10 mouse cellular contexts compared by ENCODE assay signal in the genomic region with DNA sequence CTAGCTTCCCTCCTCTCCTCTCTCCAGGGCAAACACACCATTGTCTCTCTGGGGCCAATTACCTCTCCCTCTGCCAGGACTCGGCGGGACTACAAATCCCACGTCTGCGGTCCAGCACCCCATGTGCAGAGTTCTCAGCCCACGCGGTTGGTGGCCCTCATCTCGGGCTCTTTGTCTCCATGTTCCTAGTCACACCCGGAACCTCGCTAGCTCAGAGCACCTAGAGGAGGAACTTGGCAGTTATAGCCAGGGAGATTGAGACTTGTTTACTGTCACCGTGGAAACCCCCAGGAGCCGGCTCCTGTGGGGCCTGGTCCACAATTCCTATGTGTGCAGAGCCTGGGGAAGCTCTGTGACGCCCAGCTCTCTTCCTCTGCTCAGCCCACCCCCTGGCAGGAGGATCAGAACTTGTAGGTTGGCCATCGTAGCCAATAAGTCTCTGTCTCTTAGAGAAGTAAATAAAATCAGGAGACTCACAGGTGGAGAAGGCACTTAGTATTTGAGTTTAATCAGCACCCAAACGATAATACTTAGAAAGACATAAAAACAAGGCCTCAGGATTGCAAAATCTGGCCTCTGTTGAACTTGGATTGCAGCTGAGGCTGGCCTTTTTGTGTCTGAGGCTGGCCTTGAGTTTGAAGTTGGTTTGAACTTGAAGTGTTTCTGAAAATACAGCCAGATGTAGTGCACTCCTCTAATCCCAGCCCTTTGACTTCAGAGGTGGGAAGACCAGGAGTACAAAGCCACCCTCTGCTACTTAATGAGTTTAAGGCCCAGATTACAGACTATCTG. TPM values are rescaled to one million over a fixed set of nuclear protein-coding genes. Genes with fewer than 3 reads are reported as not detected.
A peak's percentile ranks its signal among the peaks of the same experiment; 100 is the strongest.
DNase-seq lines count a peak whose midpoint lies in the region; ATAC-seq lines count a peak whose summit lies in the region.
"Had no signal": no experiment of that assay in that cellular context is flagged by ENCODE, and none has a peak within 500 bp of the region (broad histone marks: within the 10 kb centered on the region; RNA-seq: fewer than 3 reads in every experiment).

No protein-coding gene starts in this region.

- no peaks in the 10 kb centered on the region for H3K36me3 ChIP-seq in lung, embryonic 16.5 days (ENCODE audit: control insufficient read depth, insufficient read depth, low read length)
- H3K36me3 ChIP-seq in hindbrain, embryonic 16.5 days (ENCODE audit: control insufficient read depth, insufficient read depth, low read length): no peaks in the 10 kb centered on the region

- DNase-seq in spleen, postnatal 36 days (ENCODE audit: low spot score in 2 of 2): peak; percentile 51 to 52
- DNase-seq in spleen, postnatal 14 days (ENCODE audit: low spot score in 2 of 2): no peak
- peak; percentile 37 for DNase-seq in thymus, postnatal 25 days
- DNase-seq: cerebellum, adult 8-10 months; heart, adult 18-20 months had no signal

- no peak overlapping the region for H3K9ac ChIP-seq in lung, embryonic 16.5 days (ENCODE audit: low read length)
- no peak overlapping the region for H3K9ac ChIP-seq in hindbrain, embryonic 16.5 days (ENCODE audit: low read depth, low read length)

- no peaks in the 10 kb centered on the region for H3K9me3 ChIP-seq in lung, embryonic 16.5 days (ENCODE audit: control insufficient read depth, low read length)
- no peaks in the 10 kb centered on the region for H3K9me3 ChIP-seq in hindbrain, embryonic 16.5 days (ENCODE audit: control insufficient read depth, low read length)

- no peaks in the 10 kb centered on the region for H3K4me1 ChIP-seq in lung, embryonic 16.5 days (replicated peaks; ENCODE audit: control insufficient read depth, insufficient read depth, low read length)
- no peaks in the 10 kb centered on the region for H3K4me1 ChIP-seq in hindbrain, embryonic 16.5 days (ENCODE audit: control insufficient read depth, insufficient read depth, low read depth, low read length)

- no peak overlapping the region for H3K27ac ChIP-seq in lung, embryonic 16.5 days (ENCODE audit: low read length)
- no peak overlapping the region for H3K27ac ChIP-seq in hindbrain, embryonic 16.5 days (ENCODE audit: low read depth, low read length)

- no peak overlapping the region for H3K4me2 ChIP-seq in lung, embryonic 16.5 days (ENCODE audit: low read depth, low read length)
- no peak overlapping the region for H3K4me2 ChIP-seq in hindbrain, embryonic 16.5 days (ENCODE audit: low read length)

- 54% methylated on average over 14 of the region's 14 CpGs for WGBS in lung, embryonic 16.5 days
- WGBS in hindbrain, embryonic 16.5 days: 60% methylated on average over 14 of the region's 14 CpGs

- H3K4me3 ChIP-seq in lung, embryonic 16.5 days (ENCODE audit: low read length): no peak overlapping the region
- H3K4me3 ChIP-seq in hindbrain, embryonic 16.5 days (ENCODE audit: low read length): no peak overlapping the region
- H3K4me3 ChIP-seq: erythroblast, embryonic 14.5 days had no signal

- peak; percentile 55 for ATAC-seq in activated CD4-positive, CD25-positive, alpha-beta regulatory T cell, adult 4 months
- 0 out of 2 replicates have a peak, but pooled peaks have one; percentile 47 for ATAC-seq in lung, embryonic 16.5 days (ENCODE audit: low read depth)
- no peak for ATAC-seq in hindbrain, embryonic 16.5 days
- no peak for ATAC-seq in cerebellum, adult (ENCODE audit: insufficient number of reproducible peaks, low FRiP score, low TSS enrichment)

- H3K27me3 ChIP-seq in lung, embryonic 16.5 days (ENCODE audit: control insufficient read depth, insufficient read depth, low read depth, low read length): no peaks in the 10 kb centered on the region
- no peaks in the 10 kb centered on the region for H3K27me3 ChIP-seq in hindbrain, embryonic 16.5 days (replicated peaks; ENCODE audit: control insufficient read depth, insufficient read depth, low read length)

RNA-seq across cellular contexts. Expression of gene Hnrnpf, which starts 8.6 kb away (rescaled TPM):
- polyA plus RNA-seq in activated CD4-positive, CD25-positive, alpha-beta regulatory T cell, adult 4 months (2017; shearing (Covaris generic)): 100 to 1,000 TPM; 807 to 897 TPM
- 702 and 720 TPM in 2 replicates for polyA plus RNA-seq in lung, embryonic 16.5 days (2015; fragmentation: Nextera tagmentation; extraction: Ambion mirVana)
- 250 and 271 TPM in 2 replicates for polyA plus RNA-seq in hindbrain, embryonic 16.5 days (2015; fragmentation: Nextera tagmentation; extraction: Ambion mirVana)

RNA-seq across cellular contexts. Expression of gene Zfp239, which starts 29.7 kb away (rescaled TPM):
- 1 to 10 TPM; 4.1 TPM for polyA plus RNA-seq in activated CD4-positive, CD25-positive, alpha-beta regulatory T cell, adult 4 months (2017; shearing (Covaris generic))
- polyA plus RNA-seq in lung, embryonic 16.5 days (2015; fragmentation: Nextera tagmentation; extraction: Ambion mirVana): 5.9 and 7.5 TPM in 2 replicates
- 17.2 and 18.3 TPM in 2 replicates for polyA plus RNA-seq in hindbrain, embryonic 16.5 days (2015; fragmentation: Nextera tagmentation; extraction: Ambion mirVana)

RNA-seq across cellular contexts. Expression of gene Fxyd4, which starts 45.9 kb away (rescaled TPM):
- 1 to 10 TPM; 2.3 to 7.0 TPM for polyA plus RNA-seq in activated CD4-positive, CD25-positive, alpha-beta regulatory T cell, adult 4 months (2017; shearing (Covaris generic))
- polyA plus RNA-seq in lung, embryonic 16.5 days (2015; fragmentation: Nextera tagmentation; extraction: Ambion mirVana): 6.1 and 6.6 TPM in 2 replicates
- 1.7 and 2.5 TPM in 2 replicates for polyA plus RNA-seq in hindbrain, embryonic 16.5 days (2015; fragmentation: Nextera tagmentation; extraction: Ambion mirVana)
- polyA plus RNA-seq: erythroblast, embryonic 14.5 days had no signal

RNA-seq across cellular contexts. Expression of gene Zfp637, which starts 50.6 kb away (rescaled TPM):
- 10 to 100 TPM; 24.5 to 27.8 TPM for polyA plus RNA-seq in activated CD4-positive, CD25-positive, alpha-beta regulatory T cell, adult 4 months (2017; shearing (Covaris generic))
- polyA plus RNA-seq in lung, embryonic 16.5 days (2015; fragmentation: Nextera tagmentation; extraction: Ambion mirVana): 132 TPM in 2 replicates
- polyA plus RNA-seq in hindbrain, embryonic 16.5 days (2015; fragmentation: Nextera tagmentation; extraction: Ambion mirVana): 130 and 137 TPM in 2 replicates

Comparison
In these comparisons a context has a peak if more than half of its experiments do, and no peak if none do; other contexts are left out.
1. DNase-seq: peak in spleen, postnatal 36 days (2 of 2) and thymus, postnatal 25 days (single experiment); none in spleen, postnatal 14 days (0 of 2).
2. ATAC-seq: peak in activated CD4-positive, CD25-positive, alpha-beta regulatory T cell, adult 4 months (single experiment) and lung, embryonic 16.5 days (single experiment); none in hindbrain, embryonic 16.5 days (single experiment) and cerebellum, adult (single experiment).